1 mouse cellular context compared by ENCODE assay signal in the genomic region with DNA sequence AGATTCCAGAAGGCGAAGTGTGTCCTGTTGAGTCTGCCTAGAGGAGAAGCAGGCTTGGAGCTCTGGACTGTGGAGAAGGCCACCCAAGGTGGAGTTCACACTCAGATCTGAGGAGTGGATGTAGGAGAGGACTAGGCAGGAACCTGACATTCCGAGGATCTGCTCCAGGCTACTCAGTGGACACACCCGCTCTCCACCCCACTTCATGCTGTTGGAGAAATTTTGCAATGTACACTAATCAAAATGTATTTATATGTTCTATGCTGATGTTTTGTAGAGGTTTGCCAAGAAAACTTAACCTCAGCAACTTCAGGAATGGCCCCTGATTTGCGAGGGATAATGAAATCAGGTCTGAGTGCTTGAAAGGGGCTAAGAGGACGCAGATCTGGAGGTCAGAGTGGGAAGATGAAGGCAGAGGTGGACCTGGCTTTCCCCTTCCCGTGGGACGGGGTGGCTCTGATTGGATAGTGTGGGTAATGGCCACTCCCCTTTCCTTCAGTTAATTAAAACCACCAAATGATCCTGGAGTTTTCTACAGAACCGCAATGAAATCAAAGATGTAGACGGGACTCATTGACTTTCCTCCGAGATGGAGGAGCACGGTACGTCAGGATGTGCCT.
TF ChIP-seq lines count a peak whose summit lies in the region.

No protein-coding gene starts in this region.

TF ChIP-seq in MEL, 35 proteins besides CTCF, POLR2A, EP300 and RAD21 (continued from another document):
- 0 out of 2 replicates have a peak, but pooled peaks have one; percentile 21 for TF ChIP-seq POLR2AphosphoS2 (IDR thresholded peaks at IDR 0.05; ENCODE audit: low read length)
